Mouse (Mus musculus) myocyte (in vitro differentiated cells): Measurements from ENCODE around the gene Aftph.

Experiments
- E2F4 ChIP-seq: IDR thresholded peaks from one replicate; pipeline ENCODE4 v1.6.1; 2011; ENCODE audit warnings: mild to moderate bottlenecking, control low read depth, moderate library complexity; ENCODE audit not compliant: insufficient read depth
- MAX ChIP-seq: IDR thresholded peaks from one replicate; pipeline ENCODE4 v1.6.1; 2011; ENCODE audit warnings: low read depth, mild to moderate bottlenecking, control low read depth
- POLR2A ChIP-seq: IDR thresholded peaks from one replicate; pipeline ENCODE4 v1.6.1; 2011; ENCODE audit warnings: low read depth, mild to moderate bottlenecking, control low read depth, moderate library complexity; ENCODE audit not compliant: insufficient read length
- POLR2AphosphoS2 ChIP-seq: IDR thresholded peaks from one replicate; pipeline ENCODE4 v1.6.1; 2011; ENCODE audit warnings: low read depth, control low read depth; ENCODE audit not compliant: insufficient read length
- REST ChIP-seq: IDR thresholded peaks from one replicate; pipeline ENCODE4 v1.6.1; 2011; ENCODE audit warnings: mild to moderate bottlenecking, control low read depth, moderate library complexity; ENCODE audit not compliant: insufficient read depth, insufficient read length
- TCF12 ChIP-seq: IDR thresholded peaks from one replicate; pipeline ENCODE4 v1.6.1; 2011; ENCODE audit warnings: mild to moderate bottlenecking, control low read depth; ENCODE audit not compliant: poor library complexity, insufficient read depth, severe bottlenecking
- USF1 ChIP-seq: IDR thresholded peaks from one replicate; pipeline ENCODE4 v1.6.1; 2011; ENCODE audit warnings: low read depth, mild to moderate bottlenecking, control low read depth, moderate library complexity

- TF ChIP-seq MAX (no peak), USF1 (no peak), TCF12 (no peak), POLR2AphosphoS2 (no peak), POLR2A (no peak), E2F4 (no peak), REST (no peak)
These were observed 29.2 kb downstream of the Aftph start for GRCm38 (mm10) chr11:20712068-20712671.
